Mouse (Mus musculus) heart, postnatal 0 days (tissue): ENCODE results near the gene Ank2.

Experiments used
- CTCF ChIP-seq: IDR thresholded peaks from 2 replicates; pipeline ENCODE4 v1.5.1; 2016; ENCODE audit warnings: antibody characterized with exemption, control low read depth, low read depth
- EP300 ChIP-seq: IDR thresholded peaks from 2 replicates; pipeline ENCODE4 v1.6.1; 2016; ENCODE audit warnings: antibody characterized with exemption, low read depth

DNA sequence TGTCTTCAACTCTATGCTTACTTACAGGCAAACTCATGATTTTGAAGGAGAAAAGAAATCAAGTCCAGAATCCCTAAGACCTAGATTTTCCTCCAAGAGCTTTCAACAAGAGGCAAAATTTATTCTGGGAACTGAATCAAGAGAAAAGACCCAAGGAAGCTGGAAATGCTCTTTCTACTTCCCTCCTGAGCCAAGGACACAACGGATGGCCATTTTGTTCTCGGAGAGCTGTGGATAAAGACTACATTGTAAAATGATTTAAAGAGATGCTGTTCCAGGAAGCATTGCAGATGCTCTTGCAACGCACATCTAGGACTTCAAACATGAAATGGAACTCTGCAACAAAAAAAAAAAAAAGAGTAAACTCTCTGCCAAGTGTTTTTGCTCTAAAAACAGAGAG lies 481.6 kb downstream of the Ank2 start:
- TF ChIP-seq CTCF: no peak
- TF ChIP-seq EP300: no peak
